ENCODE assay signal across 30 mouse cellular contexts in genomic region chr6:133885871-133886415, GRCm38 (mm10). TPM values are rescaled to one million over a fixed set of nuclear protein-coding genes. Genes with fewer than 3 reads are reported as not detected.
"Had no signal": no experiment of that assay in that cellular context is flagged by ENCODE, and none has a peak within 500 bp of the region (broad histone marks: within the 10 kb centered on the region; RNA-seq: fewer than 3 reads in every experiment).

No protein-coding gene starts in this region.

- DNase-seq: gastrocnemius, adult 2 months; gastrocnemius, postnatal 10 days; gastrocnemius, postnatal 25 days; heart, adult 18-20 months; heart, postnatal 10 days; heart, postnatal 4 days; kidney, postnatal 4 days; liver; liver, embryonic 13.5 days; liver, postnatal 0 days had no signal

- H3K4me2 ChIP-seq: heart, embryonic 12.5 days; hindbrain, embryonic 12.5 days; hindbrain, embryonic 14.5 days; intestine, embryonic 15.5 days; limb, embryonic 12.5 days; liver, embryonic 11.5 days; liver, embryonic 13.5 days; liver, embryonic 15.5 days had no signal

- H3K27ac ChIP-seq: gastrocnemius, adult 2 months; heart, embryonic 10.5 days; hindbrain, embryonic 10.5 days; hindbrain, embryonic 12.5 days; hindbrain, embryonic 14.5 days; intestine, embryonic 15.5 days; layer of hippocampus, adult 2 months; left cerebral cortex, adult 2 months; limb, embryonic 10.5 days; limb, embryonic 12.5 days; liver, embryonic 13.5 days; liver, embryonic 15.5 days had no signal

- H3K36me3 ChIP-seq: heart, embryonic 10.5 days; heart, embryonic 12.5 days; hindbrain, embryonic 10.5 days; hindbrain, embryonic 12.5 days; intestine, embryonic 15.5 days; limb, embryonic 10.5 days; limb, embryonic 12.5 days; liver, embryonic 13.5 days; liver, embryonic 15.5 days had no signal

- H3K4me3 ChIP-seq: gastrocnemius, adult 2 months; heart, embryonic 10.5 days; heart, embryonic 12.5 days; hindbrain, embryonic 10.5 days; hindbrain, embryonic 12.5 days; intestine, embryonic 15.5 days; layer of hippocampus, adult 2 months; left cerebral cortex, adult 2 months; limb, embryonic 10.5 days; limb, embryonic 12.5 days; liver, embryonic 13.5 days; liver, embryonic 15.5 days had no signal

- H3K4me1 ChIP-seq: heart, embryonic 10.5 days; heart, embryonic 12.5 days; hindbrain, embryonic 10.5 days; hindbrain, embryonic 12.5 days; intestine, embryonic 15.5 days; limb, embryonic 10.5 days; limb, embryonic 12.5 days; liver, embryonic 13.5 days; liver, embryonic 15.5 days had no signal

- H3K9ac ChIP-seq: heart, embryonic 12.5 days; hindbrain, embryonic 12.5 days; hindbrain, embryonic 14.5 days; intestine, embryonic 15.5 days; limb, embryonic 12.5 days; liver, embryonic 13.5 days; liver, embryonic 15.5 days; liver, postnatal 0 days had no signal

- H3K9me3 ChIP-seq: heart, embryonic 10.5 days; heart, embryonic 12.5 days; hindbrain, embryonic 10.5 days; hindbrain, embryonic 12.5 days; intestine, embryonic 15.5 days; limb, embryonic 10.5 days; liver, embryonic 13.5 days; liver, embryonic 15.5 days had no signal

- H3K27me3 ChIP-seq: heart, embryonic 12.5 days; hindbrain, embryonic 12.5 days; intestine, embryonic 15.5 days; limb, embryonic 12.5 days; liver, embryonic 13.5 days; liver, embryonic 15.5 days had no signal

- ATAC-seq: forebrain, embryonic 16.5 days; hindbrain, embryonic 16.5 days; inflammation-experienced regulatory T-cells, adult 6 months; intestine, embryonic 15.5 days; intestine, postnatal 0 days; liver, postnatal 0 days had no signal

RNA-seq across cellular contexts. Expression of gene Kap, which starts 32.4 kb away (rescaled TPM):
- polyA plus RNA-seq: forebrain, embryonic 16.5 days; frontal cortex, adult 2 months; heart, embryonic 10.5 days; heart, embryonic 12.5 days; heart, embryonic 14.5 days; heart, embryonic 16.5 days; hindbrain, embryonic 10.5 days; hindbrain, embryonic 12.5 days; hindbrain, embryonic 14.5 days; hindbrain, embryonic 16.5 days; inflammation-experienced regulatory T-cells, adult 6 months; intestine, embryonic 15.5 days; intestine, postnatal 0 days; limb, embryonic 10.5 days; limb, embryonic 12.5 days; limb, embryonic 14.5 days; liver, embryonic 11.5 days; liver, embryonic 13.5 days; liver, embryonic 15.5 days; liver, postnatal 0 days had no signal
